Mouse (Mus musculus): ENCODE data around the gene Slit2.

DNA sequence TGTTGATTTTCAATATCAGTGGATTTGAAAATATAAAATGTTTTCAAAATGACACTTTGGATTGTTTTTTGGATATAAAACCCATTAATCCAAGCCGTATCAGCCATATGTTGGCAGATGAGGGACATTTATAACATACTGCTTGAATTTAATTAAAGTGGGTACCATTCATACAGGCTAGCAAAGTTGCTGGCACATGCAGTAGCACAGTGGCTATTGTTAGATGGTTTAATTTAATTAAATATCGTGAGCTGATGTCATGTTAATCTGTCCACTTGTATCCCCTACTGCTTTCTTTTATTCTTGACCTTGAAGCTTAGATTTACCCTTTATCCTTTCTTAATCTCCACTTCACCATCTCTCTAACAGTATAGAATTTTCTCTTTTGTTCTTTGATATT, 232.3 kb downstream of the Slit2 start:
- TF ChIP-seq CTCF (IDR thresholded peaks at IDR 0.05) (no peak), EP300 (IDR thresholded peaks at IDR 0.05) (no peak)
